Comparison of ENCODE assay signal across 7 mouse cellular contexts in the genomic region with DNA sequence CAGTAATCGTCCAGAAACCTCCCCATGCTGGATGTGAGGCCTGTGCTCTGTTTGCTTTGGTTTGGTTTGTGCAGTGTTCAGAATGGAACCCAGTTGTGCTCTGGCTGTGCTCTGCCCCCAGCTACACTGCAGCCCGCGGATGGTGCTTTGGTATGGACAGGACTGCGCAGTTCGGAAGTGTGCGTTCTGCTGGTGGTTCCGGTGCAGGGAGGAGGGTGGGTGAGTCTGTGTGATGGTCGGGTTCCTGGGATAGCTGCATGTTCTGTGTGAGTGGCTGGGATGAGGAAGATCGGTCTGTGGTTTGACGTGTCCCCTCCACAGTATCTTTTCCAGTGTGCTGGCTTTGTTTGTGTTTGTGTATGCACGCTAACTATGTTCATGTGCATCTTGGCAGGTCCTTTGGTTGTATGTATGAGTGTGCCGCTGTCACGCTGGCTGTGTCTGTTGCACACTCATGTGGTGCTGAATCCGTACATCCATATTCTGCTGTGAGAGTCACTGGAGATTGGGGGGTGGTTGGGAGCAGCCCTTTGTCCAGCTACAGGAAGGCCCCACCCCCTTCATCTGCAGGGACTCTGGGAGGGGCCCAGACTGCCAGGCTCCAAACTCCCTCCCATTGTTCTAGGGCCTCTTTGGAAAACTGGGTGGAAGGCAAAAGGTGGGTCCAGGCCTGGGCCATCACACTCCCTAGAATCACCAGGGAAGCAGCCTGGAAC. TPM values are rescaled to one million over a fixed set of nuclear protein-coding genes. Genes with fewer than 3 reads are reported as not detected.
DNase-seq lines count a peak whose midpoint lies in the region; ATAC-seq and TF ChIP-seq lines count a peak whose summit lies in the region.

No protein-coding gene starts in this region.

- no peak overlapping the region for H3K27ac ChIP-seq in forebrain, embryonic 12.5 days
- H3K27ac ChIP-seq in intestine, embryonic 14.5 days (ENCODE audit: low read depth) = peak overlapping the region; percentile 88; the same call in 1 of the 2 replicates
- H3K27ac ChIP-seq in liver, embryonic 14.5 days = no peak overlapping the region

- H3K36me3 ChIP-seq in forebrain, embryonic 12.5 days (replicated peaks) = no peaks in the 10 kb centered on the region
- no peaks in the 10 kb centered on the region for H3K36me3 ChIP-seq in intestine, embryonic 14.5 days (ENCODE audit: control insufficient read depth, insufficient read depth, low read length)
- no peaks in the 10 kb centered on the region for H3K36me3 ChIP-seq in liver, embryonic 14.5 days (replicated peaks; ENCODE audit: control insufficient read depth, insufficient read depth, low read depth)

- DNase-seq in ZHBTc4 (ENCODE audit: low read depth, low spot score) = peak; percentile 65
- no peak for DNase-seq in intestine, embryonic 14.5 days (ENCODE audit: low spot score)
- DNase-seq in liver, embryonic 14.5 days (ENCODE audit: low read depth in 3 of 3, low spot score in 3 of 3) = no peak
- no peak for DNase-seq in thymus, adult 18-20 months
- no peak for DNase-seq in urinary bladder, adult 2 months (ENCODE audit: low spot score)
- no peak for DNase-seq in layer of hippocampus, adult 9-10 months (ENCODE audit: low spot score)

- no peak for TF ChIP-seq CTCF in liver, embryonic 14.5 days (IDR thresholded peaks at IDR 0.05; ENCODE audit: low read depth)

- H3K4me2 ChIP-seq in forebrain, embryonic 12.5 days = no peak overlapping the region
- no peak overlapping the region for H3K4me2 ChIP-seq in intestine, embryonic 14.5 days (ENCODE audit: low read length)
- no peak overlapping the region for H3K4me2 ChIP-seq in liver, embryonic 14.5 days (ENCODE audit: low read depth)

- H3K4me3 ChIP-seq in forebrain, embryonic 12.5 days (replicated peaks) = no peak overlapping the region
- H3K4me3 ChIP-seq in intestine, embryonic 14.5 days (ENCODE audit: low read depth, low read length) = no peak overlapping the region
- H3K4me3 ChIP-seq in liver, embryonic 14.5 days (ENCODE audit: insufficient read depth in 1 of 2, low read depth in 2 of 2, low read length in 2 of 2) = no peak overlapping the region

- H3K9ac ChIP-seq in forebrain, embryonic 12.5 days = 0 out of 2 replicates have a peak overlapping the region, but pooled peaks have one; percentile 17
- H3K9ac ChIP-seq in intestine, embryonic 14.5 days (ENCODE audit: low read length) = no peak overlapping the region
- no peak overlapping the region for H3K9ac ChIP-seq in liver, embryonic 14.5 days (replicated peaks)

- no peaks in the 10 kb centered on the region for H3K9me3 ChIP-seq in forebrain, embryonic 12.5 days
- no peaks in the 10 kb centered on the region for H3K9me3 ChIP-seq in intestine, embryonic 14.5 days (ENCODE audit: control insufficient read depth, low read length)
- no peaks in the 10 kb centered on the region for H3K9me3 ChIP-seq in liver, embryonic 14.5 days (ENCODE audit: control insufficient read depth, low read length)

- WGBS in forebrain, embryonic 12.5 days = 89% methylated on average over 14 of the region's 14 CpGs
- 81% methylated on average over 14 of the region's 14 CpGs for WGBS in intestine, embryonic 14.5 days
- 77% methylated on average over 14 of the region's 14 CpGs for WGBS in liver, embryonic 14.5 days (ENCODE audit: insufficient replicate concordance)

- ATAC-seq in forebrain, embryonic 12.5 days (ENCODE audit: low FRiP score) = no peak
- ATAC-seq in intestine, embryonic 14.5 days (replicated peaks; ENCODE audit: low FRiP score, low TSS enrichment, low read depth) = no peak
- ATAC-seq in liver, embryonic 14.5 days (ENCODE audit: insufficient read depth) = 0 out of 2 replicates have a peak, but pooled peaks have one; percentile 29

- peaks cover 35% of the 10 kb centered on the region for H3K4me1 ChIP-seq in forebrain, embryonic 12.5 days
- peaks cover 40% of the 10 kb centered on the region for H3K4me1 ChIP-seq in intestine, embryonic 14.5 days (replicated peaks; ENCODE audit: control insufficient read depth, insufficient read depth, low read length)
- peaks cover 0 to 26% of the 10 kb centered on the region in 2 experiments; a peak in 2 of 4 replicates for H3K4me1 ChIP-seq in liver, embryonic 14.5 days (replicated peaks; ENCODE audit: control insufficient read depth in 2 of 2, insufficient read depth in 2 of 2, low read length in 1 of 2)

- peaks cover 18% of the 10 kb centered on the region for H3K27me3 ChIP-seq in forebrain, embryonic 12.5 days
- H3K27me3 ChIP-seq in intestine, embryonic 14.5 days (replicated peaks; ENCODE audit: control insufficient read depth, insufficient read depth, low read length) = no peaks in the 10 kb centered on the region
- peaks cover 23% of the 10 kb centered on the region for H3K27me3 ChIP-seq in liver, embryonic 14.5 days (ENCODE audit: control insufficient read depth, insufficient read depth, low read length)

- TF ChIP-seq EP300 in liver, embryonic 14.5 days (IDR thresholded peaks at IDR 0.05; ENCODE audit: low read depth) = no peak

RNA-seq across cellular contexts. Expression of gene Id1, which starts 8.1 kb away (rescaled TPM):
- polyA plus RNA-seq in forebrain, embryonic 12.5 days (2016; fragmentation: Nextera tagmentation; extraction: Ambion mirVana) = 37.9 and 48.5 TPM in 2 replicates
- polyA plus RNA-seq in intestine, embryonic 14.5 days (2014; fragmentation: Nextera tagmentation; extraction: Ambion mirVana) = 101 and 109 TPM in 2 replicates
- 45.6 and 50.6 TPM in 2 replicates for polyA plus RNA-seq in liver, embryonic 14.5 days (2012; rRNA removed)
- 20.7 and 22.6 TPM in 2 replicates for polyA plus RNA-seq in liver, embryonic 14.5 days (2014; fragmentation: Nextera tagmentation; extraction: Ambion mirVana)
- polyA plus RNA-seq in urinary bladder, adult 2 months (2012; rRNA removed) = 416 and 633 TPM in 2 replicates

RNA-seq across cellular contexts. Expression of gene Cox4i2, which starts 26.0 kb away (rescaled TPM):
- polyA plus RNA-seq in forebrain, embryonic 12.5 days (2016; fragmentation: Nextera tagmentation; extraction: Ambion mirVana) = 3.1 and 3.6 TPM in 2 replicates
- 11.0 and 13.1 TPM in 2 replicates for polyA plus RNA-seq in intestine, embryonic 14.5 days (2014; fragmentation: Nextera tagmentation; extraction: Ambion mirVana)
- polyA plus RNA-seq in liver, embryonic 14.5 days (2012; rRNA removed) = 0.51 and 0.92 TPM in 2 replicates
- polyA plus RNA-seq in liver, embryonic 14.5 days (2014; fragmentation: Nextera tagmentation; extraction: Ambion mirVana) = 0.47 and 0.51 TPM in 2 replicates
- polyA plus RNA-seq in urinary bladder, adult 2 months (2012; rRNA removed) = 9.6 and 10.0 TPM in 2 replicates

RNA-seq across cellular contexts. Expression of gene Mcts2, which starts 41.1 kb away (rescaled TPM):
- 39.5 and 41.2 TPM in 2 replicates for polyA plus RNA-seq in forebrain, embryonic 12.5 days (2016; fragmentation: Nextera tagmentation; extraction: Ambion mirVana)
- polyA plus RNA-seq in intestine, embryonic 14.5 days (2014; fragmentation: Nextera tagmentation; extraction: Ambion mirVana) = 32.8 and 34.0 TPM in 2 replicates
- polyA plus RNA-seq in liver, embryonic 14.5 days (2012; rRNA removed) = 4.3 and 10.3 TPM in 2 replicates
- polyA plus RNA-seq in liver, embryonic 14.5 days (2014; fragmentation: Nextera tagmentation; extraction: Ambion mirVana) = 14.7 and 15.2 TPM in 2 replicates
- 17.1 and 17.8 TPM in 2 replicates for polyA plus RNA-seq in urinary bladder, adult 2 months (2012; rRNA removed)

RNA-seq across cellular contexts. Expression of gene H13, which starts 58.7 kb away (rescaled TPM):
- 128 and 131 TPM in 2 replicates for polyA plus RNA-seq in forebrain, embryonic 12.5 days (2016; fragmentation: Nextera tagmentation; extraction: Ambion mirVana)
- 108 and 113 TPM in 2 replicates for polyA plus RNA-seq in intestine, embryonic 14.5 days (2014; fragmentation: Nextera tagmentation; extraction: Ambion mirVana)
- 24.1 and 27.4 TPM in 2 replicates for polyA plus RNA-seq in liver, embryonic 14.5 days (2012; rRNA removed)
- polyA plus RNA-seq in liver, embryonic 14.5 days (2014; fragmentation: Nextera tagmentation; extraction: Ambion mirVana) = 38.1 and 39.4 TPM in 2 replicates
- polyA plus RNA-seq in urinary bladder, adult 2 months (2012; rRNA removed) = 64.3 and 67.2 TPM in 2 replicates
